Mouse (Mus musculus) spleen, postnatal 36 days (tissue): ENCODE results near the gene Mat2a.
A peak's percentile ranks its signal among the peaks of the same experiment; 100 is the strongest.

Experiments
- DNase-seq, 2 experiments: peaks; one replicate each; pipeline ENCODE4 v3.0.0; 2022; ENCODE audit warnings: low spot score in 2 of 2, mixed read lengths in 1 of 2

Mat2a gene

GRCm38 (mm10) chr6:72415964-72416772 lies 23.2 kb downstream of the Mat2a start:
- no peak for DNase-seq

DNA sequence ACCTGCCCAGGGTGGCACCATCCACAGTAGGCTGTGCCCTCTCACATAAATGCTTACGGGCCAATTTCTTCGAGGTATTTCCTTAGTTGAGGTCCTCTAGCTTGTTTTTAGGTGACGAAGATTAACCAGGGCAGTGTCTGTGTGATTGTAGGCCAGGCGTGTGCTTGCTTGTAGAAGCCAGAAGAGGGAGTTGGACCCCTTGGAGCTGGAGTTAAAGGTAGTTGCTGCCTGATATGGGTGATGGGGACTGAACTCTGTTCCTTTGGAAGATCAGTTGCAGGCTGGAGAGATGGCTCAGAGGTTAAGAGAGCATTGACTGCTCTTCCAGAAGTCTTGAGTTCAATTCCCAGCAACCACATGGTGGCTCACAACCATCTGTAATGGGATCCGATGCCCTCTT lies 24.2 kb downstream of the Mat2a start:
- DNase-seq, result no peak

DNA sequence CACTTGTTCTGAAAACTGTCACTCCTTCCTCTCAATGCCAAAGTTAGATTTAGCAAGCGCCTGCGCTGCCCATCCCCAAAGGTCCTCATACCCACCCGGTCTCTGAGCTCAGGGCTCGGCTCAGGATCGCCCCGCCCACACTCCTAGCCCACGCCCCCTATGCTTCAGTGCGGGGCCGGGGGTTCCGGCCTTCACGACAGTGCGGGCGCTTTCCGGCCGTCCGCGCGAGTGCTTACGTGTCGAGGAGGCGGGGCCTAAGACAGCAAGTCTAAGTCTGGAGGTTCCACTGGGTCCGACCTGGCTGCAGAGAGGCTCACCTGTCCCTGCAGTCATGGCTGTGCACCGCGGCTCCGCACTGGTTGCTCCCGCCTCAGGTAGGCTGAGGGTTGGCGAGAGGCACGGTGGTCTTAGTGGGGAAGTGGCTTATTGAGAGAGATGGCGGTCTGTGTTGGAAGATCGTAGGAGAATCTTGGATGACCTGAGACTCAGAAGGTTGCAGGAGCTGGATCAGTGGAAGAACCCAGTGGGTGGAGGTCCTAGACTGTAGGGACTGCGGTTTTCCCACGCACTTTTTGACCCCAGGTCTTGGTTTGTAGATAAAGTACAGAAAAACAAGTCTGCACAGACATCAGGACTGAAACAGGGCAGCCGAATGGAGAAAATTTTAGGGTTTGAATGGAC lies 25.1 kb downstream of the Mat2a start, which contains the start of gene Ggcx:
Ggcx (plus strand) TSS at position 233 of the 681 bp plus-strand sequence.
- DNase-seq, result peak; percentile 93 to 95

DNA sequence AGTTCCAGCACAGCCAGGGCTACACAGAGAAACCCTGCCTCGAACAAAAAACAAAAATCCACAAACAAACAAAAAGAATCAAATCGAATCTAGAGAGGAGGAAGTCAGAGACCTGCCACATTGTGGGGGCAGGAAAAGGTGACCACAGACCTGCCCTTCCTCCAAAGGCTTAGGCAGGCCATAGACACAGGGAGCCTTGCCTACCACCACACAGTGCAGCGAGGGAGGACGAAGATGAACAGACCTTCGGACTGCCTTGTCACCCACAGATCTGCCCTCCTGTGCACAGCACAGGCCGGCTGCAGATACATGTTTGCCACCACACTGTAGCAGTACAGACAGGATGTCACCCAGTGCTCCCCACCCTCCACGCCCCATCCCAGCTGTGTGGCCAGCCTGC lies 28.8 kb downstream of the Mat2a start:
- no peak for DNase-seq

GRCm38 (mm10) chr6:72410003-72410402 lies 29.4 kb downstream of the Mat2a start:
- DNase-seq, result no peak

- DNase-seq, result peak in 1 of 2 experiments; percentile 49
Observed at GRCm38 (mm10) chr6:72409567-72409966, 29.8 kb downstream of the Mat2a start.

GRCm38 (mm10) chr6:72407119-72407518 lies 32.2 kb downstream of the Mat2a start:
- peak; percentile 67 to 77 for DNase-seq

DNA sequence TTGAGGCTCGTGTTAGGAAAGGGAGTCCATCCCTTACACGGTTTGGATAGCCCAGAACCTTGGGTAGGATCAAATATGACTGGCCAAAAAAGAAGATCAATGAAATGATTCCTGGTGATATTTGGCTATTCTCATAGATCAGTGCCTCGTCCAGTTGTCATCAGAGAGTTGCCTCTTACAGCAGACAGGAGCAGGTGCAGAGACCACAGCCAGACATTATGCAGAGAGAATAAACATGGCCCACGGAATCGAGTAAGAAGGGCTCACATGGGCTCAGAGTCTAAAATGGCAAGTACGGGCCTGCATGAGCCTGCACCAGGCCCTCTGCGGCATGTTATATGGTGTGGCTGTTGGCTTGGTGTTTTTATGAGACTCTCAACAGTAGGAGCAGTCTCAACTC lies 34.0 kb downstream of the Mat2a start:
- no peak for DNase-seq

GRCm38 (mm10) chr6:72401875-72402274 lies 37.5 kb downstream of the Mat2a start:
- peak; percentile 61 to 74 for DNase-seq

DNA sequence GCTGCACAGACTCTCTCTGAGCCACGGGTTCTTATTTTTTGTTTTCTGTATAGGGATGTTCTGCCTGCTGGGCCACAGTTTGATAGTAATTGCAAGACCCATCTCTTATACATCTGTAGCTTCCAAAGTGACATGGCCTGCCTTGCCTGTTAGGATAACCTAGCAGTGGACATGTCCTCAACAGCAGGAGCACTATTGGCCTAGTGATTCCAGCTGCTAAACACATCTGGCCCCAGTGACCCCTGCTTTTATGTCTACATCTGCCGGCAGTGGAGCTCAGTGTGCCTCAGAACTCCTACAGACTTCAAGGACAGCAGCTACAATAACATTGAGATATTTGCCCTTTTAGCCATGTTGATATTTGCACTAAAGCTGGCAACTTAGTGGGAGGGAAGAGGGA lies 39.4 kb downstream of the Mat2a start:
- no peak for DNase-seq

DNA sequence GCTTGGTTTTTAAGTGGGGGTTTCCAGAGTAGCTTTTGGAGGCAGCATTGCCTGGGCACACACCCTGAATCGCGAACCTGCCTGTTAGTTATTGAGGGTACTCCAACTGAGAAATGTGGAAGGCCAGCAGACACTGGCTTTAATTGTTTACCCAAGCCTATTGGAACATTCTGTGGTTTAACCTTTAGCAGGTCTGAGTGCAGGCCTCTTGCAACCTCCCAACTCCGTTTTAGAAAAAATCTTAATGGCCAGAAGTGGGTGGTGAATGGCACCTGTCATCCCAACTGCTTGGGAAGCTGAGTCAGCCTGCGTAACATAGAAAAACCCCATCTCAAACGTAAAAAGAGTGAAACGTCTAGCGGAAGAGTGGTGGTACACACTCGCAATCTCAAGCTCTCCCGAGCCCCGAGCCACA lies 42.5 kb downstream of the Mat2a start:
- no peak for DNase-seq

DNA sequence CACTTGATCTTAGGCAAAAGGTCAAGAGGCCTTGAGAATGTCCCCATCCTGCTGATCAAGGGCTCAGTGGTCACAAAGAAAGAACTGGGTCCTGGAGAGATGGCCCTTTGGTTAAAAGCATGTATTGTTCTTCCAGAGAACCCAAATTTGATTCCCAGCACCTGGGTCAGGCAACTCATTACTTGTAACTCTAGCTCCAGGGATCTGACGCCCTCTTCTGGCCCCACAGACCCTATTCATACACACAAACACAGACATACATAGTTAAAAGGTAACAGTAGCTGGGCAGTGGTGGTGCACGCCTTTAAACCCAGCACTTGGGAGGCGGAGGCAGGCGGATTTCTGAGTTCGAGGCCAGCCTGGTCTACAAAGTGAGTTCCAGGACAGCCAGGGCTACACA lies 47.0 kb downstream of the Mat2a start:
- no peak for DNase-seq

DNA sequence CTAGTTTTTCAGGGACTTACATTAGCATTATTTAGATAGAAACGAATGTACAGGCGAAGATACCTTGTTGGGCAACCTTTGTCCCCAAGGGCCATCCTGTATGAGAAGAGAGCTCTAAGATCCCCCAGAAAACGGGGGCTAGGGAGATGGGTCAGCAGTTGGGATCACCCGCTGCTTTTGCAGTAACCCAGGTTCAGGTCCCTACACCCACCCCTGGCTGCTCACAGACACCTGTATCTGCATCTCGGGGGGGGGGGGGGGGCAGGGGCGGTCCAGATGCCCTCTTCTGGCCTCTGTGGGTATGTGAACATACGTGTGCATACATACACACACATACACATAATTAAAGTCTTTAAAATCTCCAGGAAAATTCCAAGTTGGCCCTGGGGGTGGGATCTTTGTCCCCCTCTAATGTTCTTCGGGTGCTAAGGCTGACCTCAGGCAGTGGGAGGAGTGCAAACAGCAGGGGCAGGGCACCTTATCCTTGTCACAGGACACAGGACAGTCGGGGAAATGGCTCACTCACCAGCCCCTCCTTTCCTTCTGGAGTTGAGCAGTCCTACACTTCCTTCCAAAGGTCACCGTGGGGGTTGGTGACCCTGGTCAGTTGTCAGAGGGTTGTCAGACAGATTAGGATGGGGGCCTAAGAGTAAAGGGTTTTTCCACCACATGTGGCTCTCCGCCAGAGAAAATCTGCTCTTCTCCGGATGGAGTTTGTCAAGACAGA lies 48.4 kb downstream of the Mat2a start:
- peak; percentile 52 to 62 for DNase-seq

DNA sequence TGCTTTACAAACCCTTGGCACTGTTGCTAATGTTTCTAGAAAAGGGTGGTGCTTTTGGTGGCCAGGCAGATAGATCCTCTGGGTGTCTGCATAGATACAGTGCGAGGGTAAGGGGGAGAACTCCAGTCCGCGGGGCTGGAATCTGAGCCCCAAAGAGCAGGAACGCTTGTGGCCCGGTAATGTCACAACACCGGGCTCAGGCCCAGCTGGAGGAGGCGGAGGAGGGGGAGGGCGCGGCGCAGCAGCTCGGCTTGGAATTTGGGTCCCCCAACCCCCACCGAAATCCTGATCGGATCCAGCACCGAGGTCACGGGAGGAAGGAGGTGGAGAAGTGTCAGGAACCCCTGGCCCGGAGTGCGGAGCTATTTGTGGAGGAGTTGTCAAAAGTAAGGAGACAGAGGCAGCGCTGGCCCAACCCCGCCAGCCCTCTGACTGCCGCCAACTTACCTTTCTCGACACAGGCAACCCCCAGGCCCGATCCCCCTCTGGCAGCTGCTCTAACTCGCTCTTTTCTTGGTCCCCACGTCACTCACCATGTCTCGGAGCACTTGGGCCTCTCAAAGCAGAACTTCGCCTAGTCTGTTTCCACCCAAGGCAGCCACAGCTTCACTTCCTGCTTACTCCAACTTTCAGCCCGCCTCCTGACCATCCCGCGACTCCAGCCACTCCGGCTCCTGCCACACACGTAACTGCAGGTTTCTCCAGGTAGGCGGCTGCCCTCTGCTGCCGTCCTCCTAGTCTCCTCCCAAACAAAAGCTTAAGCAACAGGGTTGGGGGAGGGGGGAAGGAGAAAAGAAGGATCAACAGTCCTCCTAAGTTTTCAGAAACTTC lies 49.2 kb downstream of the Mat2a start, which contains the start of gene Vamp8:
Vamp8 (minus strand) TSS at position 763 of the 831 bp plus-strand sequence.
- DNase-seq, result peak; percentile 76

DNA sequence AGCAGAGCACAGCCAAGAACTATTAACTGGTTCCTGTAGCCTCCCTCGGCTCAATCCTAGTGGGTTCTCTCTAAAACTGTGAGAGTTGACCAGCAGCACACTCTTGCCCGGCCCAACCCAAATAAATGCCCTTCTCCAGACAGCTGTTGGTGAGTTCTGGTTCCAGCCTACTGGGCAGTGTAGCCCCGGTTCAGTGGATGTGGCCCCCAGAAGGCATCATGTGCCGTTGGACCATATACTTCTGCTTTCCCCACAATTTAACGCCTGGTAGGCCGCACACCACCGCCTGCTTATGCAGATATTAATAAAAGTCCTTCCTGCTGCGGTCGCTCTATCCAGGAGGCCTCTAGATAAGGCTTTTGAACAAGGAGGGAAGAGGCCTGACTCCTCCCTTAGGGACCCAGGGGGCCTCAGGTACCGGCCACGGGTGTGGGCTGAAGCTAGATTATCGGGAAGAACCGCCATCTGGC lies 49.9 kb downstream of the Mat2a start:
- DNase-seq, result peak; percentile 76 to 82

GRCm38 (mm10) chr6:72388791-72389329 lies 50.5 kb downstream of the Mat2a start:
- no peak for DNase-seq

DNA sequence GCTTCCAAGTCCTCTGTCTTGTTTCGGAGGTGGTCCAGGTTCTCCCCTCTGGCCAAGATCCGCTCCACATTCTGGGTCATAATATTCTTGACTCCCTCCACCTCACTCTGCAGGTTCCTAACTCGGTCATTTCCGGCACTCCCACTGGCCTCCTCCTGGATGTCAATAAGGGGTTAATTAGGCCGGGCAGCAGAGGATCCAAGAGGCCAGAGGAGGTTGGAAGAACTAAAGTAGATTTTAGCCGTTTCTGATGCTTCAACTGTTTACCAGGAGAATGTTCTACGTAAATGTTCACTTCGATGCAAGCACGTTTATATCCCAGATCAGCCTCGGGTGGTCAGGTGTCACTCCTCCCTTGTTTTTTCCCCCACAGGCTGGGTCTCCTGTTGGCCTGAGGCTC lies 51.1 kb downstream of the Mat2a start:
- no peak for DNase-seq

DNA sequence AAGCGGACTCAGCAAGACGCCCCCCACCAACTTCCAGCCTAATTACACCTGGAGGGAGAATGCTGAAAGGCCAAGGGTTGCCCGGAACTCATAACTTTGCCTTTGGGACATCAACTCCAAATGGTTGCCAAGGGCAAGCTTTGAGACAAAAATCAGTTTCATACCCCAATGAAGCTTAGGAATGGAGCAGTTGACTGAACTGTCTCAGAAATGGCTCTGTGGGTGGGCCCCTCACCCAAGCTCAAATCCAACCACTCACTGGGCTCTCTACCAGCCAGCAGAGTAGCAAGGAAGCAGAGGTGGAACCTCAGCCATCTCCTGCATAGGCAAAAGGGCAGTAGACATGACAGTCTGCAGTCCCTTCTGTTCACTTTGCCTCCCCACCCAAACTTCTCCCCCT lies 51.5 kb downstream of the Mat2a start:
- DNase-seq, result no peak

- DNase-seq, result no peak
Observed at GRCm38 (mm10) chr6:72386561-72386960, 52.8 kb downstream of the Mat2a start.

GRCm38 (mm10) chr6:72385258-72385657 lies 54.1 kb downstream of the Mat2a start:
- DNase-seq, result no peak

DNA sequence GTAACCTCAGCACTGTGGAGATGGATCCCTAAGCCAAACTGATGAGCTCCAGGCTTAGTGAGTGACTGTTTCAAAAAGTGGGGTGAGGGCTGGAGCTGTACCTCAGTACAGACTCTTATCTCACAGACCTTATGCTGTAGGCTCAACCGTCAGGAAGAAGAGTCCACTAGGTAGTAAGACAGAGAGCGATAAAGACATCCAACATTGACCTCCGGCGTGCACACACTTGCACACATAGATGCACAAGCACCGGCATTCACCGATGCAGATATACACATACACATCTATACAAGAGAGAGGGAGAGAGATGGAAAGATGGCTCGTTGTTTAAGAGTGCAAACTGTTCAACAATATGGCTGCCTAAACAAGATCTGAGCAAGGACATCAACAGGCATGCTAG lies 55.4 kb downstream of the Mat2a start:
- peak in 1 of 2 experiments; percentile 44 for DNase-seq
